Mouse (Mus musculus) layer of hippocampus, adult 8-10 months (tissue): ENCODE measurements around the gene Atp13a2. TPM values are rescaled to one million over a fixed set of nuclear protein-coding genes. Genes with fewer than 3 reads are reported as not detected.

ENCODE experiments used
- DNase-seq, 2 experiments: peaks; one replicate each; pipeline ENCODE4 v3.0.0; 2022; ENCODE audit warnings: low spot score in 2 of 2
- total RNA-seq, 4 experiments: library from RNA; stranded (reverse); gene quantifications; 2 replicates each; pipeline ENCODE4 v1.2.4; 2022

Gene Atp13a2
- total RNA-seq, 4 experiments from 2014 or later, result 144 to 156 (median 150) TPM

DNA sequence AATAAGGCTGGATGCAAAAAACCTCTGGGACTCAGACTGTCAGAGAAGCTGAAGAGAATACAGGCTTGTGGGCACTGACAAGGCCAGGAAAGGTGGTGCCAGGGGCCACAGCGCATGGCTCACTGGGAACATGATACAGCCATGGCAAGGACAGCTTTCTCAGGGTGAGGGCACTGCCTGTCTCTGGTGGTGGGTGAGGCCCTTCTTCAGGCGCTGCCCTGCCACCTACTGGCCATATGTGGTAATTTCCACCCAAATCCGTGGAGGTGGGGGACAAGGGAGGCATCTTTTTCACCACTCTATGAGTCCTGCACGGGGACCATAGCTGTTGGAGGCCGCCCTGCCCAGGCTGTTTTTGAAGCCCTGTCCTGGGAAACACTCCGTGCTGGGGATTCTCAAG, 45.1 kb downstream of the Atp13a2 start:
- peak; percentile 72 to 81 for DNase-seq

- no peak for DNase-seq
These were observed 47.2 kb downstream of the Atp13a2 start for GRCm38 (mm10) chr4:141033606-141034549.

- DNase-seq, result no peak
These were observed 54.4 kb downstream of the Atp13a2 start for GRCm38 (mm10) chr4:141041117-141041516.

DNA sequence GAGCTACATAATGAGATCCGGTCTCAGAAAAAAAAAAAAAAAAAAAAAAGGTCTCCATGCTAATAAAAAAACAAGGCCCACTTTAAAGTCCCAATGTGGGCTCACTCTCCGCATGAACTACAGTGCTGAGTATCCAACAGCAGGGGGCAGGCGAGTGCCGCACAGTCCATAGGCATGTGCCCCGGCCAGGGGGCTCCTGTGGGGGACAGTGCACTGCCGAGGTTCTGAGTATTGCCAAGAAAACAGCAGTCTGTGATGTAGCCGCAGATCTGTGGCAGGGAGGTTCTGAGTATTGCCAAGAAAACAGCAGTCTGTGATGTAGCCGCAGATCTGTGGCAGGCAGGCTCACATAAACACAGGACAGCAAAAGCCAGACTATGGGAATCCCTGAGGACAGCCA, 58.1 kb downstream of the Atp13a2 start:
- DNase-seq, result no peak

GRCm38 (mm10) chr4:141048810-141049475, 62.3 kb downstream of the Atp13a2 start:
- no peak for DNase-seq

DNA sequence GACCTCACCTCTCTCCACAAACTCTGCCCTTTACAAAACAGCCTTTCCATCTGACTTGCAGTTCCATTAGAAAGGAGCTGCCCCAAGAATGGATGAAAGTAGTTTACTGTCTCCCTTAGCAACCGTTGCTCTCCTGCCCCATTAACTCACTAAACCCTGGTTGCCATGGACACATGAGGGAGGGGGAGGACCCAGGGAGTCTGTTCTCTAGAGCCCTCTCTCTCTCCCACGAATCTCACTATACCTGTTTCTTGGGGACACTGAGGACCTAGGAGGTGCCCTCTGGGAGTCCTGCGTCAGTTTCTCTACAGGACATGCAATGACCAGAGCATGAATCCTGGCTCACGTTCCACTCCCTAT, 62.8 kb downstream of the Atp13a2 start:
- peak in 1 of 2 experiments; percentile 61 for DNase-seq

GRCm38 (mm10) chr4:141052442-141052841, 65.8 kb downstream of the Atp13a2 start:
- no peak for DNase-seq

DNA sequence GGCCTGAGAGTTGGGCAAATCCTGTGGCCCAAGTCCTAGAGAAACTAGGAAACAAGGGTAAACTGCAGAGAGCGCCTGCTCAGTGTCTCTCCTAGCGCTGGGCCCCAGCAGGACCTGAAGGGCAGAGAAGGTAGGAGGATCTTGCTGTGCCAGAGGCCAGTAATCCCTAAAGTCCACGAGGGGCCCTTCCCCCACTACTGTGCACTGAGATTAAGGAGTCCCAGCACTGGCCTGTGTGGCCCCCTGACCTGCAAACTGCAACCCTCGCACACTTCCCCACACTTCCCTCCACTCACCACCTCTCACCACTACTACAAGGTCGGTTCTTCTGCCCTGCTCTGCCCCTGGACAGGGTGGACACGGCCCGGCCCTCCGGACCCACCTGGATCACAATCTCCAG, 66.5 kb downstream of the Atp13a2 start:
- DNase-seq, result no peak

DNA sequence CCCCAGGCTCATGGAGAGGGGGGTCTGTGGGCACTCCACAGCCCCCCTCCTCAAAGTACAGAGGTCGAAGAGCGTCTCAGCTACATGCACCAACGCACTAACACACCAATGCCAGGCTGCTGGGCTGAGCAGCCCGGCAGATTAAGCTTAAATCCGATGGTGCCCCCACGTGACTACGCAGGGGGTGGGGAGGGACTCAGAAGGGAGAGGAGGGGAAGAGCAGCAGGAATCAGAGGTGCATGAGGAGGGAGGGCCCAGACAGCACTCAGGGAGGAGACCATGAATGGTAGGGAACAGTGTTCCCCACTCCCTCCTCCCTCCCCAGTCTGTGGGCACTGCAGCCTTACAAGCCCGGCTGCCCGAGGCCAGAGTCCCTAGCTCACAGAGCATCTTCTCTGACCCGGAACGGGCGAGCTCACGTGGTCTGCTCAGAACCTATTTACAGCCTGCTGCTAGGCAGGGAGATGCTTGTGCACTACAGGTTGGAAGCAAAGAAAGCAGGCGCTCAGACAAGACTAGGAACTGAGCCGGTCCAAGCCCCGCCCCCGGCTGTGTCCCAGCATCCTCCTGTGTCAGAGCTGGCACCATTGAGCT, 67.0 kb downstream of the Atp13a2 start:
- DNase-seq, result peak; percentile 78 to 79

Other genes starting within 250 kb of the Atp13a2 start
- not detected for gene Padi6, start 244.2 kb upstream of the Atp13a2 start, total RNA-seq
- gene Padi4, start 212.6 kb upstream of the Atp13a2 start, total RNA-seq, result under 1 TPM in 1 of 4 experiments, not detected in 3; 0.18 TPM
- gene Padi3, start 176.2 kb upstream of the Atp13a2 start, total RNA-seq, result not detected
- under 1 TPM in 2 of 4 experiments, not detected in 2; 0.08 to 0.16 TPM for gene Padi1, start 141.1 kb upstream of the Atp13a2 start, total RNA-seq
- 10 to 100 TPM; 25.4 to 44.6 (median 32.6) TPM for gene Padi2, start 80.5 kb upstream of the Atp13a2 start, total RNA-seq
- 100 to 1,000 TPM; 169 to 190 (median 176) TPM for gene Sdhb, start 25.7 kb upstream of the Atp13a2 start, total RNA-seq
- gene Mfap2, start 23.5 kb downstream of the Atp13a2 start, total RNA-seq, result 1 to 10 TPM; 4.2 to 6.6 (median 5.5) TPM
- gene Crocc, start 73.7 kb downstream of the Atp13a2 start, total RNA-seq, result 10 to 100 TPM; 67.9 to 92.0 (median 76.6) TPM
- gene Necap2, start 91.5 kb downstream of the Atp13a2 start, total RNA-seq, result 10 to 100 TPM; 41.4 to 55.0 (median 46.9) TPM
- gene Spata21, start 101.5 kb downstream of the Atp13a2 start, total RNA-seq, result under 1 TPM in 2 of 4 experiments, not detected in 2; 0.20 to 0.23 TPM
- 10 to 100 TPM; 50.3 to 75.0 (median 59.3) TPM for gene Szrd1, start 152.9 kb downstream of the Atp13a2 start, total RNA-seq
- 10 to 100 TPM; 22.3 to 24.1 (median 23.5) TPM for gene Fbxo42, start 161.0 kb downstream of the Atp13a2 start, total RNA-seq
- 1 to 10 TPM; 2.8 to 5.2 (median 3.4) TPM for gene Rsg1, start 227.1 kb downstream of the Atp13a2 start, total RNA-seq